Mouse (Mus musculus) liver, embryonic 13.5 days (tissue): ENCODE measurements at regions not wholly inside any gene's neighbourhood (a gene's known extent, or its start where the extent isn't known, plus 50 kb on each side); places are given as distances from the start of the nearest gene placed in this dataset.

Experiments
- ATAC-seq: fragments of 200-750 bp; cut with Nextera tagmentation; 2 replicates; pipeline ENCODE4 v1.8.0; 2017; ENCODE audit warnings: low read depth, mild to moderate bottlenecking, moderate number of reproducible peaks, moderate library complexity
- DNase-seq: peaks from one replicate; pipeline ENCODE4 v3.0.0; 2022
- H3K27ac ChIP-seq: fragments of 300-500 bp; sonication (generic); 2 replicates; pipeline ENCODE4 v1.5.1; 2015; ENCODE audit warnings: moderate library complexity, mild to moderate bottlenecking, inconsistent platforms
- H3K27me3 ChIP-seq: fragments of 300-500 bp; sonication (generic); 2 replicates; pipeline ENCODE4 v1.6.1; 2015; ENCODE audit warnings: mild to moderate bottlenecking, inconsistent platforms
- H3K36me3 ChIP-seq: fragments of 300-500 bp; sonication (generic); 2 replicates; pipeline ENCODE4 v1.6.1; 2015; ENCODE audit warnings: mild to moderate bottlenecking, inconsistent platforms
- H3K4me1 ChIP-seq: fragments of 300-500 bp; sonication (generic); replicated peaks from 2 replicates; pipeline ENCODE4 v1.6.1; 2015; ENCODE audit warnings: inconsistent platforms
- H3K4me2 ChIP-seq: fragments of 300-500 bp; sonication (generic); 2 replicates; pipeline ENCODE4 v1.6.1; 2015; ENCODE audit warnings: inconsistent platforms, mild to moderate bottlenecking, moderate library complexity
- H3K4me3 ChIP-seq: fragments of 300-500 bp; sonication (generic); replicated peaks from 2 replicates; pipeline ENCODE4 v1.5.1; 2015; ENCODE audit warnings: mild to moderate bottlenecking, inconsistent platforms
- H3K9ac ChIP-seq: fragments of 300-500 bp; sonication (generic); 2 replicates; pipeline ENCODE4 v1.6.1; 2015; ENCODE audit warnings: mild to moderate bottlenecking, inconsistent platforms
- H3K9me3 ChIP-seq: fragments of 300-500 bp; sonication (generic); replicated peaks from 2 replicates; pipeline ENCODE4 v1.6.1; 2016; ENCODE audit warnings: inconsistent platforms
- WGBS: fragments of 180-500 bp; shearing (Covaris S2); methylation state at CpG from one replicate; pipeline ENCODE4 v1.1.7; 2015; ENCODE audit not compliant: insufficient replicate concordance; 5-methylcytosine and 5-hydroxymethylcytosine counted together

- H3K27ac ChIP-seq: no peak overlapping the region
- H3K4me1 ChIP-seq: peaks cover 18% of the 10 kb centered on the region
- no peak overlapping the region for H3K9ac ChIP-seq
- H3K4me3 ChIP-seq: no peak overlapping the region
- no peak overlapping the region for H3K4me2 ChIP-seq
- H3K9me3 ChIP-seq: no peaks in the 10 kb centered on the region
- DNase-seq (no peak), ATAC-seq (no peak)
- no peaks in the 10 kb centered on the region for H3K36me3 ChIP-seq
- WGBS: 53% methylated on average over 1 of the region's 1 CpGs
- no peaks in the 10 kb centered on the region for H3K27me3 ChIP-seq
Measured at GRCm38 (mm10) chr3:31444861-31445260, 134.7 kb upstream of the Slc7a14 start.

- WGBS: 49% methylated on average over 7 of the region's 7 CpGs
- Histone ChIP-seq H3K4me3 (no peak overlapping the region), H3K9ac (no peak overlapping the region; the same call in 1 of the 2 replicates), H3K27me3 (no peaks in the 10 kb centered on the region), H3K27ac (no peak overlapping the region; the same call in 1 of the 2 replicates), H3K9me3 (no peaks in the 10 kb centered on the region), H3K4me2 (peak overlapping the region; percentile 35), H3K36me3 (no peaks in the 10 kb centered on the region), H3K4me1 (peaks cover 18% of the 10 kb centered on the region)
- no peak for DNase-seq
- peak; percentile 61 for ATAC-seq
Measured at GRCm38 (mm10) chr3:31444311-31444710, 134.1 kb upstream of the Slc7a14 start.

- ATAC-seq (peak; percentile 69), DNase-seq (no peak)
- whole genome bisulfite sequencing: 34% methylated on average over 5 of the region's 5 CpGs
- H3K9ac ChIP-seq: no peak overlapping the region
- H3K36me3 ChIP-seq: no peaks in the 10 kb centered on the region
- peak overlapping the region; percentile 29; the same call in 1 of the 2 replicates for H3K27ac ChIP-seq
- no peak overlapping the region for H3K4me3 ChIP-seq
- peaks cover 18% of the 10 kb centered on the region for H3K4me1 ChIP-seq
- H3K4me2 ChIP-seq: peak overlapping the region; percentile 35
- H3K9me3 ChIP-seq: no peaks in the 10 kb centered on the region
- H3K27me3 ChIP-seq: no peaks in the 10 kb centered on the region
Measured at GRCm38 (mm10) chr3:31443894-31444293, 133.7 kb upstream of the Slc7a14 start.

DNA sequence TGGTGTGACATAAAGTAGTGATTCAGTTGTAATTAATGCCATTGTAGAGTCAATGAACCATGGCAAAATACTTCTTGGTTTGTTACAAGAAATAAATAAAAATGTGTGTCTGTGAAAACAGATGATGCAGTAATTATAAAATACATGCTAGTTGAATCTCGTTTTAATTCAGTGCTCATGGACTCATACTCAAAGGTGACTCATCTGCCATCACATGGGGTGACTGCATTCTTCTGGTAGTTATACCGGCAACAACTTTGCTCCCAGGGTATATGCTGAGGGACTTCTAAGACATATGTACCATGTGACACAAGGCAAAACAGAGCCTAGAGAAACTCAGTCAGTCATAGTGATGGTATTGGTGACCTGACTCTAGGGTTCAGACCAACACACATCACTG is 130.1 kb upstream of the Slc7a14 start:
- no peak overlapping the region for H3K27ac ChIP-seq
- no peak for ATAC-seq
- no peaks in the 10 kb centered on the region for H3K9me3 ChIP-seq
- H3K27me3 ChIP-seq: no peaks in the 10 kb centered on the region
- 60% methylated on average over 2 of the region's 2 CpGs for WGBS
- DNase-seq: no peak
- H3K36me3 ChIP-seq: no peaks in the 10 kb centered on the region
- peaks cover 22% of the 10 kb centered on the region for H3K4me1 ChIP-seq
- no peak overlapping the region for H3K4me2 ChIP-seq
- H3K4me3 ChIP-seq: no peak overlapping the region
- no peak overlapping the region for H3K9ac ChIP-seq

- no peaks in the 10 kb centered on the region for H3K27me3 ChIP-seq
- DNase-seq (no peak), ATAC-seq (no peak)
- H3K27ac ChIP-seq: no peak overlapping the region
- no peaks in the 10 kb centered on the region for H3K36me3 ChIP-seq
- H3K4me2 ChIP-seq: no peak overlapping the region
- H3K4me3 ChIP-seq: no peak overlapping the region
- H3K4me1 ChIP-seq: 0 out of 2 replicates have a peak, but pooled peaks cover 7% of the 10 kb centered on the region
- WGBS: 59% methylated on average over 3 of the region's 3 CpGs
- H3K9me3 ChIP-seq: no peaks in the 10 kb centered on the region
- H3K9ac ChIP-seq: no peak overlapping the region
Measured at GRCm38 (mm10) chr3:31437970-31438369, 127.8 kb upstream of the Slc7a14 start.

DNA sequence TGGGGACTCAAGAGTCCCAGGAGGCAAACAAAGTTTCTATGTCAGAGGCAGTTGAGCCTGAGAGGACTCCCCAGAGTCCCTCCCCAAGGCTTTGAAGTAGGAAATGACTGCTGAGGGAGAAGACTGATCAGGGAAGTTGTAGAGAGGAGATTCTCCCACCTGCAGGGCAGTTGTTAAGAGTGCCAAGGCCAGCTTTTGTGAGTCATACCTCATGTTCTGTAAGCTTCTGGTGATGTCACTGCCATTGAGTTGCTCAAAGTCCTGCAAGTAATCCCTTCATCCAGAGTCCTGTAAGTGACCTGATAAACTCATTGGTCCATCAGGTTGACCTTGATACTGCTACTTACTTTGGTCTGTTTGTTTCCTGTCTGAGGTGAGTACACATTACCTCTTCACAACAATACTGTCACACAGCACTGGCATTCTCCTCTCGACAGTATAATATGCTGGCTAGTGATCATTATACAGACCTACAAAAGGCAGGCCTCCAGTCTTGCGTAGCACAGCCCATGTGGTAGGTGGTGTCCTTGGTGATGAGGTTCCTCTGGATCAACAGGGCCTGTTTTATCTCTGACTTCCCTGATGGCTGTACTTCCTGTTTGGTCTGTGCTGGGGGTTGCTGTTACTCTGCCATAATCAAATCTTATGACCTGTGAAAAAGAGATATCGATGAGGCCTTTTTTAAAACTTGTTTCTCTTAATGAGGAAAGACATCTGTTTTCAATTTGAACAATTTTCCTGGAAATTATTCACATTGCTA is 125.2 kb upstream of the Slc7a14 start:
- Histone ChIP-seq H3K27me3 (no peaks in the 10 kb centered on the region), H3K36me3 (no peaks in the 10 kb centered on the region), H3K4me2 (no peak overlapping the region), H3K4me3 (no peak overlapping the region), H3K9me3 (no peaks in the 10 kb centered on the region), H3K9ac (no peak overlapping the region), H3K4me1 (0 out of 2 replicates have a peak, but pooled peaks cover 7% of the 10 kb centered on the region), H3K27ac (no peak overlapping the region)
- DNase-seq: no peak
- WGBS: 18% methylated on average over 3 of the region's 3 CpGs
- peak; percentile 61; the same call in 1 of the 2 replicates for ATAC-seq

GRCm38 (mm10) chr3:31433201-31433600 is 123.0 kb upstream of the Slc7a14 start:
- no peak overlapping the region for H3K27ac ChIP-seq
- H3K27me3 ChIP-seq: no peaks in the 10 kb centered on the region
- H3K9me3 ChIP-seq: no peaks in the 10 kb centered on the region
- 0 out of 2 replicates have a peak, but pooled peaks cover 7% of the 10 kb centered on the region for H3K4me1 ChIP-seq
- no peak overlapping the region for H3K4me3 ChIP-seq
- WGBS: 70% methylated on average over 9 of the region's 9 CpGs
- DNase-seq (no peak), ATAC-seq (no peak)
- no peaks in the 10 kb centered on the region for H3K36me3 ChIP-seq
- no peak overlapping the region for H3K4me2 ChIP-seq
- H3K9ac ChIP-seq: no peak overlapping the region

GRCm38 (mm10) chr3:31423517-31423916 is 113.3 kb upstream of the Slc7a14 start:
- 68% methylated on average over 14 of the region's 14 CpGs for WGBS
- no peak overlapping the region for H3K27ac ChIP-seq

GRCm38 (mm10) chr3:31408802-31409201 is 98.6 kb upstream of the Slc7a14 start:
- WGBS: 29% methylated on average over 4 of the region's 4 CpGs
- H3K27me3 ChIP-seq: no peaks in the 10 kb centered on the region

More at GRCm38 (mm10) chr3:31423517-31423916, 113.3 kb upstream of the Slc7a14 start:
- H3K4me2 ChIP-seq: no peak overlapping the region
- DNase-seq (no peak), ATAC-seq (no peak)
- no peak overlapping the region for H3K9ac ChIP-seq
- no peaks in the 10 kb centered on the region for H3K36me3 ChIP-seq
- no peaks in the 10 kb centered on the region for H3K27me3 ChIP-seq
- no peaks in the 10 kb centered on the region for H3K4me1 ChIP-seq
- no peak overlapping the region for H3K4me3 ChIP-seq
- no peaks in the 10 kb centered on the region for H3K9me3 ChIP-seq

GRCm38 (mm10) chr3:31405880-31406279 is 95.7 kb upstream of the Slc7a14 start:
- H3K27ac ChIP-seq: no peak overlapping the region
- H3K4me3 ChIP-seq: no peak overlapping the region
- no peaks in the 10 kb centered on the region for H3K4me1 ChIP-seq
- H3K4me2 ChIP-seq: no peak overlapping the region
- ATAC-seq: no peak
- H3K9ac ChIP-seq: no peak overlapping the region
- no peaks in the 10 kb centered on the region for H3K36me3 ChIP-seq
- no peaks in the 10 kb centered on the region for H3K9me3 ChIP-seq
- 19% methylated on average over 1 of the region's 1 CpGs for whole genome bisulfite sequencing
- H3K27me3 ChIP-seq: no peaks in the 10 kb centered on the region
- DNase-seq: no peak

More at GRCm38 (mm10) chr3:31408802-31409201, 98.6 kb upstream of the Slc7a14 start:
- DNase-seq (no peak), ATAC-seq (no peak)
- Histone ChIP-seq H3K4me2 (no peak overlapping the region), H3K9me3 (no peaks in the 10 kb centered on the region), H3K4me1 (no peaks in the 10 kb centered on the region), H3K36me3 (no peaks in the 10 kb centered on the region), H3K27ac (no peak overlapping the region), H3K4me3 (no peak overlapping the region), H3K9ac (no peak overlapping the region)

GRCm38 (mm10) chr3:31399136-31399535 is 89.0 kb upstream of the Slc7a14 start:
- H3K4me3 ChIP-seq: no peak overlapping the region
- ATAC-seq: no peak
- no peak overlapping the region for H3K27ac ChIP-seq
- no peaks in the 10 kb centered on the region for H3K36me3 ChIP-seq
- no peak overlapping the region for H3K4me2 ChIP-seq
- DNase-seq: no peak
- H3K9me3 ChIP-seq: no peaks in the 10 kb centered on the region
- no peaks in the 10 kb centered on the region for H3K4me1 ChIP-seq
- WGBS: 74% methylated on average over 2 of the region's 2 CpGs
- no peaks in the 10 kb centered on the region for H3K27me3 ChIP-seq
- no peak overlapping the region for H3K9ac ChIP-seq

GRCm38 (mm10) chr3:31394533-31394932 is 84.4 kb upstream of the Slc7a14 start:
- no peaks in the 10 kb centered on the region for H3K36me3 ChIP-seq
- no peaks in the 10 kb centered on the region for H3K27me3 ChIP-seq
- H3K4me3 ChIP-seq: no peak overlapping the region
- no peak overlapping the region for H3K9ac ChIP-seq
- H3K4me2 ChIP-seq: no peak overlapping the region
- DNase-seq (no peak), ATAC-seq (no peak)
- no peaks in the 10 kb centered on the region for H3K9me3 ChIP-seq
- no peaks in the 10 kb centered on the region for H3K4me1 ChIP-seq
- H3K27ac ChIP-seq: no peak overlapping the region
- 67% methylated on average over 4 of the region's 4 CpGs for WGBS
